Mouse (Mus musculus) embryonic facial prominence, embryonic 11.5 days (tissue): ENCODE data around the gene Polr2a. TPM values are rescaled to one million over a fixed set of nuclear protein-coding genes. Genes with fewer than 3 reads are reported as not detected.
"Not testable (repeated sequence)": the region's sequence is repeated elsewhere in the genome, so short reads cannot be mapped to it uniquely, and the experiment has no call there.

Experiments
- ATAC-seq: fragments of 200-750 bp; cut with Nextera tagmentation; replicated peaks from 2 replicates; pipeline ENCODE4 v1.8.0; 2017; ENCODE audit warnings: low read depth; ENCODE audit not compliant: insufficient number of reproducible peaks, low FRiP score, low TSS enrichment
- DNase-seq: peaks from one replicate; pipeline ENCODE4 v3.0.0-alpha.2; 2015; ENCODE audit warnings: low spot score
- H3K27ac ChIP-seq: fragments of 300-500 bp; sonication (generic); replicated peaks from 2 replicates; pipeline ENCODE4 v1.5.1; 2014; ENCODE audit warnings: mild to moderate bottlenecking, low read depth, low read length, control low read depth
- H3K27me3 ChIP-seq: fragments of 300-500 bp; sonication (generic); 2 replicates; pipeline ENCODE4 v1.6.1; 2014; ENCODE audit warnings: mild to moderate bottlenecking, low read length, moderate library complexity, mixed read lengths; ENCODE audit not compliant: control insufficient read depth, insufficient read depth
- H3K36me3 ChIP-seq: fragments of 300-500 bp; sonication (generic); replicated peaks from 2 replicates; pipeline ENCODE4 v1.6.1; 2014; ENCODE audit warnings: low read depth, mild to moderate bottlenecking, low read length, moderate library complexity, mixed read lengths; ENCODE audit not compliant: control insufficient read depth, insufficient read depth
- H3K4me1 ChIP-seq: fragments of 300-500 bp; sonication (generic); 2 replicates; pipeline ENCODE4 v1.6.1; 2014; ENCODE audit warnings: low read length, mixed read lengths; ENCODE audit not compliant: control insufficient read depth, insufficient read depth
- H3K4me2 ChIP-seq: fragments of 300-500 bp; sonication (generic); 2 replicates; pipeline ENCODE4 v1.6.1; 2014; ENCODE audit warnings: low read depth, mild to moderate bottlenecking, control low read depth, low read length, moderate library complexity
- H3K4me3 ChIP-seq: fragments of 300-500 bp; sonication (generic); 2 replicates; pipeline ENCODE4 v1.5.1; 2014; ENCODE audit warnings: low read depth, low read length, control low read depth
- H3K9ac ChIP-seq: fragments of 300-500 bp; sonication (generic); replicated peaks from 2 replicates; pipeline ENCODE4 v1.6.1; 2014; ENCODE audit warnings: mild to moderate bottlenecking, control low read depth, low read length
- H3K9me3 ChIP-seq: fragments of 300-500 bp; sonication (generic); replicated peaks from 2 replicates; pipeline ENCODE4 v1.6.1; 2016; ENCODE audit warnings: mild to moderate bottlenecking, low read length, inconsistent platforms, mixed read lengths; ENCODE audit not compliant: control insufficient read depth
- WGBS: fragments of 180-500 bp; shearing (Covaris S2); extraction: QIAGEN DNeasy Blood & Tissue Kit; methylation state at CpG from one replicate; pipeline ENCODE4 v1.1.7; 2014; 5-methylcytosine and 5-hydroxymethylcytosine counted together
- polyA plus RNA-seq: library from polyadenylated mRNA; unstranded; fragments of >200 nt; fragmentation: Nextera tagmentation; extraction: Ambion mirVana; gene quantifications from 2 replicates; pipeline ENCODE4 v1.2.1, GENCODE M21; 2014

The Polr2a gene
- polyA plus RNA-seq, 1 experiment from 2014 or later: 51.4 TPM

DNA sequence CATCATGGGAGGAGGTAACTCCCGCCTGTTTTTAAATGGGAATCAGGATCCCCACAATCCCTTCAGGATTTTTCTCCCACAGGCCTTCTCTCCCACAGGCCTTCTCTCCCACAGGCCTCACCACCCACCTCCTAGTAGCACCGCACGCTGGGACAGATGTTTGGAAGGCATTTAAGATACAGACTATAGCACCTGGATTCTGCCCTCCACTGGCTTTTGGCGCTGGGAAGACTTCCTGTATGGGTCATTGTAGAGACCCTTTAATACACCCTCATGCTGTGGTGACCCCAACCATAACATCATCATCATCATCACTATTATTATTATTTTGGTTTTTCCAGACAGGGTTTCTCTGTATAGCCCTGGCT, 51.0 kb downstream of the Polr2a start:
- H3K9me3 ChIP-seq: no peaks in the 10 kb centered on the region
- no peak for DNase-seq
- no peak overlapping the region for H3K4me3 ChIP-seq
- 85% methylated on average over 4 of the region's 4 CpGs for WGBS
- no peak overlapping the region for H3K27ac ChIP-seq
- no peaks in the 10 kb centered on the region for H3K36me3 ChIP-seq
- H3K4me2 ChIP-seq: no peak overlapping the region
- H3K4me1 ChIP-seq: no peaks in the 10 kb centered on the region
- ATAC-seq: no peak
- H3K27me3 ChIP-seq: no peaks in the 10 kb centered on the region
- no peak overlapping the region for H3K9ac ChIP-seq

DNA sequence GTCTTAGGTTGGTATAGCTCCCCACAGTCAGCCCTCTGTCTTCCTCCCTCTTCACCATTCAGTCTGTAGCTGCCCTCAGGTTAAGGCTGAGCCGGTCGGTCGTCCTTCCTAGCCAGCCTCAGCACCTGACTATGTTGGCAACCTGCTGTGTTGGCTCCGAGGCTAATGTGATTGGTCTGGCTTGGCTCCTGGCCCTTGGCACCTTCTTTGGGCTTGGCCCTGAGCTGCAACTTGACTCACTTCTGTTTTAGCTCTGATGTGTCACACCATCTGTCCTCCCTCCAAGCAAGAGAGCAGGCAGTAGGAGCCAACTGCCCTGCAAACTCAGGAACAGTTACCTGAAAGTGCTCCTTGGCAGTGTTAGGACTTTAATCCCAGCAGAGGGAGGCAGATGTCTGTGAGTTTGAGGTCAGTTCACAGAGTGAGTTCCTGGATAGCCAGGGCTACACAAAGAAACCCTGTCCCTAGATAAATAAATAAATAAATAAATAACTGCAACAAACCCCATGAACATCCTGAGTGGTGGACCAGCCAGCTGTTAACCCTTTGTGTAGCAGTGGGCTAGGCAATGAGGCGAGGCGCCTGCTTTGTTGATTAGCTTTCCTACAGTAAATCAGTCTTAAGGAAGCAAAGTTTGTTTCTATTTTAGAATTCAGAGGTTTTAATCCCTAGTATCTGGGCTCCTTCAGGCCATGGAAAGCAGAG, 51.5 kb downstream of the Polr2a start:
- H3K4me1 ChIP-seq: no peaks in the 10 kb centered on the region
- ATAC-seq: no peak
- no peak overlapping the region for H3K4me3 ChIP-seq
- H3K9ac ChIP-seq: no peak overlapping the region
- H3K36me3 ChIP-seq: no peaks in the 10 kb centered on the region
- no peaks in the 10 kb centered on the region for H3K27me3 ChIP-seq
- no peak for DNase-seq
- no peak overlapping the region for H3K27ac ChIP-seq
- H3K9me3 ChIP-seq: no peaks in the 10 kb centered on the region
- no peak overlapping the region for H3K4me2 ChIP-seq
- 44% methylated on average over 6 of the region's 6 CpGs for WGBS

DNA sequence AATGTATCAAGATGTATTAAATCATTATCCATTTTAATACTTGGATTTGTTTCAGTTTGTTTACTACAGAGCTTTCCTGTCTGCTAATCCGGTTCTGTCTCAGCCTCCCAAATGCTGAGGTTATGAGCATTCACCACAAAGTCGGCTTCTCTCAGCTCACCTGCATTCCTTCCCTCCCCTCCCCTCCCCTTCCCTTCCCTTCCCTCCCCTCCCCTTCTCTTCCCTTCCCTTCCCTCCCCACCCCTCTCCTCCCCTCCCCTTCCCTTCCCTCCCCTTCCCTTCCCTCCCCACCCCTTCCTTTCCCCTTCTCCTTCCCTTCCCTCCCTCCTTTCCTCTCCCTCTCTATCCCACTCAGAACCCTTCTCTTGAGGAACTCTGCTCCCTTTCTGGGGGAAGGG, 53.8 kb downstream of the Polr2a start:
- Histone ChIP-seq H3K27ac (no peak overlapping the region), H3K27me3 (no peaks in the 10 kb centered on the region), H3K9me3 (no peaks in the 10 kb centered on the region), H3K9ac (no peak overlapping the region), H3K4me3 (no peak overlapping the region), H3K4me2 (no peak overlapping the region), H3K4me1 (no peaks in the 10 kb centered on the region), H3K36me3 (no peaks in the 10 kb centered on the region)
- 45% methylated on average over 2 of the region's 2 CpGs for WGBS
- DNase-seq (no peak), ATAC-seq (no peak)

DNA sequence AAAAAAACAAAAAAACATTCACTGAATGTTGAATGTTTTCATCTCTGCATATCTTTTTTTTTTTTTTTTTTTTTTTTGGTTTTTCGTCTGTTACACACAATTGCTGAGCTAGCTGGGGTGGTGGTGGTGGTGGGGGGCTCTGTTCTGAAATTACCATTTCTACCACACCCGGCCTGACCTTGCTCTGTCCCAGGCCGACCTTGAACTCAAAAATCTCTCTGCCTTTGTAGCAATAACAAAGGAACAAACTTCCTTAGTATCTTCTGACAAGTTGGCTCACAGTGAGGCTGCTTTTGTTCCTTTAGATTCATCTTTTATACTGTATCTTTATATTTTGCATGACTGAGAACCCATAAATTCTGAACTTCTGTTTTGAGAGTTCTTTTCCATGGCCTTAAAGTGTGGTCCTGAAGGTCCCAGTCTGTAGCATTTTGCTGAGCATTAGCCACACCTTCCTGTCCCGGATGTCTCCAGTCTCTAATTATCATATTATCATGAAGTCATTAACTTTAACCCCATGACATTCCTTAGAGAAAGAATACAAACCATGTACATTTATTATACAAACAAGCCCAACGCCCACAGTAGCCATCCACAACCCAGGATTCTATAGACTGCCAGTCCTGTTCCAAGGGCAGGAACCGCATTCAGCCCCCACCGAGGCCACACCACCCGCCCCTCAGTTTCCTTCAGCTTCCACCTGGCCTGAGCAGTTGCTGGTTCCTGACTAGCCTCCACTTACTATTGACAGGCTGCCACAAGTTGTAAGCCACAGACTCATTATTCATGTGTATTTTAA, 54.4 kb downstream of the Polr2a start:
- Histone ChIP-seq H3K27ac (no peak overlapping the region), H3K4me2 (no peak overlapping the region), H3K4me1 (no peaks in the 10 kb centered on the region), H3K9ac (no peak overlapping the region), H3K36me3 (no peaks in the 10 kb centered on the region), H3K27me3 (no peaks in the 10 kb centered on the region), H3K9me3 (no peaks in the 10 kb centered on the region), H3K4me3 (no peak overlapping the region)
- ATAC-seq (no peak), DNase-seq (no peak)
- WGBS: 67% methylated on average over 8 of the region's 8 CpGs

DNA sequence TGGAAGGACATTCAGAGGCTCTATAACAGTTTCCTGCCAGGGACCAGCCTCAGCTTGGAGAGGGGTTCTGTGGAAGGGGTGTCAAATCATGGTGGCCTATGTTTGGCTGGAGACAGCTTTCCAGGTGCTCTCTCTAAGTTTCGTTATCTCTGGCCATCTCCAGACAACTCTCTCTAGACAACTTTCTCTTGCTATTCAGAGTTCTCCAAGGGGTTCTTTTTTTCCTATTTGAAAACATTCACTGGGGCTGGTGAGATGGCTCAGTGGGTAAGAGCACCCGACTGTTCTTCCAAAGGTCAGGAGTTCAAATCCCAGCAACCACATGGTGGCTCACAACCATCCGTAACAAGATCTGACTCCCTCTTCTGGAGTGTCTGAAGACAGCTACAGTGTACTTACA, 55.1 kb downstream of the Polr2a start:
- 47% methylated on average over 2 of the region's 3 CpGs for WGBS
- H3K4me1 ChIP-seq, H3K9me3 ChIP-seq, H3K36me3 ChIP-seq, DNase-seq, H3K4me3 ChIP-seq, ATAC-seq, H3K4me2 ChIP-seq, H3K27ac ChIP-seq, H3K9ac ChIP-seq, H3K27me3 ChIP-seq: not testable (repeated sequence)

GRCm38 (mm10) chr11:69702886-69703285, 55.6 kb downstream of the Polr2a start:
- H3K9me3 ChIP-seq, H3K4me1 ChIP-seq, H3K36me3 ChIP-seq, H3K4me2 ChIP-seq, H3K27me3 ChIP-seq, ATAC-seq, H3K4me3 ChIP-seq, H3K9ac ChIP-seq, H3K27ac ChIP-seq, DNase-seq: not testable (repeated sequence)
- 90% methylated on average over 9 of the region's 10 CpGs for WGBS

- WGBS: 59% methylated on average over 1 of the region's 1 CpGs
- ATAC-seq: no peak
These were observed 58.8 kb downstream of the Polr2a start for GRCm38 (mm10) chr11:69699595-69699994.

GRCm38 (mm10) chr11:69698574-69698973, 59.9 kb downstream of the Polr2a start:
- Histone ChIP-seq H3K4me3 (no peak overlapping the region), H3K9ac (no peak overlapping the region), H3K27me3 (no peaks in the 10 kb centered on the region), H3K4me2 (no peak overlapping the region), H3K27ac (no peak overlapping the region), H3K36me3 (no peaks in the 10 kb centered on the region), H3K9me3 (no peaks in the 10 kb centered on the region), H3K4me1 (peaks cover 3% of the 10 kb centered on the region; the same call in 1 of the 2 replicates)
- DNase-seq (no peak), ATAC-seq (no peak)
- 63% methylated on average over 5 of the region's 5 CpGs for WGBS

More at GRCm38 (mm10) chr11:69699595-69699994, 58.8 kb downstream of the Polr2a start:
- no peak overlapping the region for H3K27ac ChIP-seq
- no peaks in the 10 kb centered on the region for H3K27me3 ChIP-seq
- H3K9ac ChIP-seq: no peak overlapping the region
- DNase-seq: no peak
- no peaks in the 10 kb centered on the region for H3K36me3 ChIP-seq
- no peak overlapping the region for H3K4me3 ChIP-seq
- peaks cover 3% of the 10 kb centered on the region; the same call in 1 of the 2 replicates for H3K4me1 ChIP-seq
- H3K9me3 ChIP-seq: no peaks in the 10 kb centered on the region
- H3K4me2 ChIP-seq: no peak overlapping the region
